Mouse (Mus musculus) lung, adult 2 months (tissue): Measurements from ENCODE around the gene Btla.

ENCODE experiments used
- CTCF ChIP-seq: fragments of 200-500 bp; IDR thresholded peaks from 2 replicates; pipeline ENCODE4 v1.5.1; 2011; ENCODE audit warnings: mild to moderate bottlenecking, low read length, control low read depth; ENCODE audit not compliant: insufficient read depth
- POLR2A ChIP-seq: fragments of 200-500 bp; IDR thresholded peaks from 2 replicates; pipeline ENCODE4 v1.6.1; 2011; ENCODE audit warnings: low read depth, mild to moderate bottlenecking, control low read depth, low read length, borderline replicate concordance; ENCODE audit errors: extremely low read depth

GRCm38 (mm10) chr16:45249761-45250160 lies 25.6 kb downstream of the Btla start:
- TF ChIP-seq CTCF (no peak), POLR2A (no peak)
